Mouse (Mus musculus) brown adipose tissue, adult 24 weeks (tissue): ENCODE measurements around the gene Arap1. TPM values are rescaled to one million over a fixed set of nuclear protein-coding genes. Genes with fewer than 3 reads are reported as not detected.

Experiments
- polyA plus RNA-seq: library from polyadenylated mRNA; stranded (reverse); fragments of >200 nt; gene quantifications from 2 replicates; pipeline ENCODE4 v1.2.4, GENCODE M21; 2012; ENCODE audit not compliant: missing spikeins, insufficient read depth, insufficient read length

Gene Arap1
- polyA plus RNA-seq, 1 experiment, result 23.3 TPM

Other genes starting within 250 kb of the Arap1 start
- gene Atg16l2, start 45.8 kb upstream of the Arap1 start, polyA plus RNA-seq, result 2.9 and 7.5 TPM in 2 replicates
- gene Stard10, start 31.0 kb upstream of the Arap1 start, polyA plus RNA-seq, result 36.6 and 41.4 TPM in 2 replicates
- gene Gm45837, start 62.8 kb downstream of the Arap1 start, polyA plus RNA-seq, result 16.1 TPM in 1 of 2 replicates, not detected in the other
- 2.6 and 12.2 TPM in 2 replicates for gene Pde2a, start 73.6 kb downstream of the Arap1 start, polyA plus RNA-seq
- not detected in 2 replicates for gene Art2b, start 237.5 kb downstream of the Arap1 start, polyA plus RNA-seq